ENCODE assay signal across 29 mouse cellular contexts in the genomic region with DNA sequence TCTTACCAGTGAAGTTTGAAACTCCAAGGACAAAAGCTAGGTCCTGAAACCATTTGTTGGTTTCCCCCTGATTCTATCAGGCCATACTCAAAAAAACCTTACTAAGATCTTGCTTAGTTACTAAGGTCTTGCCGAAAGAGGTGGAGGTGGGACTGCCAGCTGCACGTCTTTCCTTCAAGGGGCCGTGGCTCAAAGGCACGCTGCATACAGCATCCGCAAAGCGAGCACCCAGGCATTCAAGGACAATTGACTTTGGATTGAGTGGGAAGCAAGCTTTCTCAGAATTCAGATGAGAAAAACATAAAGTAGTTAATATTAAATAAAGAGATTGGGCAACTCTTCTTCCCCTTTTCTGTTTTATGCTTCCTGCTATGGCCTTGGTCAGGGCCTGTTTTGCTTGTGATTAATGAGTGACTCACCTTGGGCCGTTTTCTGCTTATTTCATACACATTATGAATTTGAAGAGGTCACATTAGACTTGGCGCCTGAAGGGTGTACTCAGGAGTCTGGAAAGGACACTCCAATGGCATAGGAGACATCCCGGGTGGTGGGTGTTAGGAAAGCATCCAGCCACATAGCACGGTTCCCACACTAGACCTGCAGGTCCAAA.
A peak's percentile ranks its signal among the peaks of the same experiment; 100 is the strongest.
DNase-seq lines count a peak whose midpoint lies in the region; ATAC-seq and TF ChIP-seq lines count a peak whose summit lies in the region.
"Had no signal": no experiment of that assay in that cellular context is flagged by ENCODE, and none has a peak within 500 bp of the region (broad histone marks: within the 10 kb centered on the region; RNA-seq: fewer than 3 reads in every experiment).

No protein-coding gene starts in this region.

- no peaks in the 10 kb centered on the region for H3K4me1 ChIP-seq in kidney, embryonic 16.5 days (ENCODE audit: insufficient read depth, low read length)
- no peaks in the 10 kb centered on the region for H3K4me1 ChIP-seq in kidney, postnatal 0 days (replicated peaks; ENCODE audit: insufficient read depth, low read length)
- H3K4me1 ChIP-seq: embryonic facial prominence, embryonic 13.5 days; forebrain, embryonic 15.5 days; heart, embryonic 12.5 days; liver, embryonic 15.5 days; lung, embryonic 15.5 days; neural tube, embryonic 12.5 days had no signal

- H3K9me3 ChIP-seq in kidney, embryonic 16.5 days (ENCODE audit: low read length) = peaks cover 10% of the 10 kb centered on the region; the same call in 1 of the 2 replicates
- H3K9me3 ChIP-seq in kidney, postnatal 0 days (replicated peaks; ENCODE audit: low read length) = no peaks in the 10 kb centered on the region
- H3K9me3 ChIP-seq: embryonic facial prominence, embryonic 13.5 days; forebrain, embryonic 10.5 days; forebrain, embryonic 15.5 days; liver, embryonic 15.5 days; lung, embryonic 15.5 days; neural tube, embryonic 12.5 days had no signal

- ATAC-seq in kidney, embryonic 16.5 days (ENCODE audit: low FRiP score, low TSS enrichment) = no peak
- no peak for ATAC-seq in kidney, postnatal 0 days (replicated peaks; ENCODE audit: low FRiP score, low read depth)
- ATAC-seq: forebrain, embryonic 15.5 days; intestine, postnatal 0 days had no signal

- DNase-seq in kidney, adult 18-20 months = peak; percentile 47
- peak; percentile 29 for DNase-seq in 416B (ENCODE audit: low read depth)
- peak; percentile 45 for DNase-seq in adrenal gland, adult 8-10 months
- DNase-seq in kidney, postnatal 0 days (ENCODE audit: low spot score) = peak; percentile 6
- no peak for DNase-seq in heart, postnatal 36 days
- no peak for DNase-seq in urinary bladder, adult 2 months (ENCODE audit: low spot score)
- no peak for DNase-seq in frontal cortex, postnatal 14 days (ENCODE audit: low spot score in 2 of 2)
- DNase-seq: B cell, adult 2 months; cerebellum, adult 18-20 months; cerebellum, postnatal 10 days; gastrocnemius, adult 2 months; gastrocnemius, postnatal 36 days; heart, adult 18-20 months; layer of hippocampus, postnatal 36 days; left cerebral cortex, postnatal 4 days; right cerebral cortex, postnatal 14 days; thymus, postnatal 4 days had no signal

- TF ChIP-seq CTCF in kidney, postnatal 0 days (IDR thresholded peaks at IDR 0.05; ENCODE audit: low read depth) = no peak

- H3K4me3 ChIP-seq in kidney, embryonic 16.5 days (ENCODE audit: low read length) = no peak overlapping the region
- no peak overlapping the region for H3K4me3 ChIP-seq in kidney, postnatal 0 days (replicated peaks; ENCODE audit: low read depth, low read length)
- H3K4me3 ChIP-seq: embryonic facial prominence, embryonic 13.5 days; forebrain, embryonic 10.5 days; forebrain, embryonic 15.5 days; gastrocnemius, adult 2 months; heart, embryonic 12.5 days; liver, embryonic 15.5 days; lung, embryonic 15.5 days; myocyte; neural tube, embryonic 12.5 days had no signal

- no peak overlapping the region for H3K9ac ChIP-seq in kidney, embryonic 16.5 days (replicated peaks; ENCODE audit: low read length)
- no peak overlapping the region for H3K9ac ChIP-seq in kidney, postnatal 0 days (ENCODE audit: low read depth, low read length)
- H3K9ac ChIP-seq: embryonic facial prominence, embryonic 13.5 days; forebrain, embryonic 15.5 days; heart, embryonic 12.5 days; hindbrain, embryonic 14.5 days; liver, embryonic 15.5 days; lung, embryonic 15.5 days; neural tube, embryonic 12.5 days had no signal

- no peaks in the 10 kb centered on the region for H3K27me3 ChIP-seq in kidney, embryonic 16.5 days (ENCODE audit: insufficient read depth, low read length)
- no peaks in the 10 kb centered on the region for H3K27me3 ChIP-seq in kidney, postnatal 0 days (ENCODE audit: insufficient read depth, low read length)
- H3K27me3 ChIP-seq: embryonic facial prominence, embryonic 13.5 days; forebrain, embryonic 15.5 days; liver, embryonic 15.5 days; lung, embryonic 15.5 days; neural tube, embryonic 12.5 days had no signal

- H3K36me3 ChIP-seq in kidney, embryonic 16.5 days (ENCODE audit: insufficient read depth, low read length) = no peaks in the 10 kb centered on the region
- no peaks in the 10 kb centered on the region for H3K36me3 ChIP-seq in kidney, postnatal 0 days (ENCODE audit: insufficient read depth, low read length)
- H3K36me3 ChIP-seq: embryonic facial prominence, embryonic 13.5 days; forebrain, embryonic 10.5 days; forebrain, embryonic 15.5 days; heart, embryonic 12.5 days; liver, embryonic 15.5 days; lung, embryonic 15.5 days; neural tube, embryonic 12.5 days had no signal

- no peak overlapping the region for H3K4me2 ChIP-seq in kidney, embryonic 16.5 days (replicated peaks; ENCODE audit: low read depth, low read length)
- no peak overlapping the region for H3K4me2 ChIP-seq in kidney, postnatal 0 days (ENCODE audit: low read length)
- H3K4me2 ChIP-seq: embryonic facial prominence, embryonic 13.5 days; forebrain, embryonic 15.5 days; heart, embryonic 12.5 days; hindbrain, embryonic 14.5 days; liver, embryonic 15.5 days; lung, embryonic 15.5 days; midbrain, embryonic 11.5 days; neural tube, embryonic 12.5 days had no signal

- intact Hi-C loops in heart, postnatal 36 days (cut with DNase I) = no loop called here

- 90% methylated on average over 10 of the region's 10 CpGs for WGBS in kidney, embryonic 16.5 days
- WGBS in kidney, postnatal 0 days = 73% methylated on average over 10 of the region's 10 CpGs

- H3K27ac ChIP-seq in kidney, embryonic 16.5 days (ENCODE audit: low read length) = no peak overlapping the region
- H3K27ac ChIP-seq in kidney, postnatal 0 days = no peak overlapping the region
- H3K27ac ChIP-seq: embryonic facial prominence, embryonic 13.5 days; forebrain, embryonic 10.5 days; forebrain, embryonic 15.5 days; gastrocnemius, adult 2 months; hindbrain, embryonic 14.5 days; liver, embryonic 15.5 days; lung, embryonic 15.5 days; neural tube, embryonic 12.5 days had no signal

Comparison
In these comparisons a context has a peak if more than half of its experiments do, and no peak if none do; other contexts are left out.
1. DNase-seq: peak in kidney, adult 18-20 months (single experiment), 416B (single experiment), adrenal gland, adult 8-10 months (single experiment) and kidney, postnatal 0 days (single experiment); none in heart, postnatal 36 days (0 of 2), urinary bladder, adult 2 months (single experiment) and frontal cortex, postnatal 14 days (0 of 2).